In genomic region chr10:70876522-70876921, GRCm38 (mm10) we compare ENCODE assay signal across 20 mouse cellular contexts.
DNase-seq lines count a peak whose midpoint lies in the region; ATAC-seq lines count a peak whose summit lies in the region.
"Had no signal": no experiment of that assay in that cellular context is flagged by ENCODE, and none has a peak within 500 bp of the region (broad histone marks: within the 10 kb centered on the region; RNA-seq: fewer than 3 reads in every experiment).

No protein-coding gene starts in this region.

- no peaks in the 10 kb centered on the region for H3K9me3 ChIP-seq in heart, embryonic 10.5 days
- no peaks in the 10 kb centered on the region for H3K9me3 ChIP-seq in neural tube, embryonic 12.5 days
- H3K9me3 ChIP-seq in neural tube, embryonic 15.5 days (replicated peaks): no peaks in the 10 kb centered on the region
- H3K9me3 ChIP-seq in hindbrain, embryonic 15.5 days: no peaks in the 10 kb centered on the region
- H3K9me3 ChIP-seq: embryonic facial prominence, embryonic 12.5 days; forebrain, embryonic 13.5 days; kidney, embryonic 15.5 days; lung, embryonic 15.5 days had no signal

- H3K4me2 ChIP-seq in neural tube, embryonic 12.5 days (replicated peaks): no peak overlapping the region
- H3K4me2 ChIP-seq in neural tube, embryonic 15.5 days: no peak overlapping the region
- no peak overlapping the region for H3K4me2 ChIP-seq in hindbrain, embryonic 15.5 days
- H3K4me2 ChIP-seq: embryonic facial prominence, embryonic 12.5 days; forebrain, embryonic 13.5 days; heart, embryonic 12.5 days; kidney, embryonic 15.5 days; lung, embryonic 15.5 days had no signal

- ATAC-seq in neural tube, embryonic 12.5 days (ENCODE audit: low FRiP score, low read depth): peak; percentile 44; the same call in 1 of the 2 replicates
- ATAC-seq in neural tube, embryonic 15.5 days (ENCODE audit: low FRiP score): no peak
- ATAC-seq in hindbrain, embryonic 15.5 days (ENCODE audit: low FRiP score, low read depth): peak; percentile 61; the same call in 1 of the 2 replicates
- ATAC-seq in monocyte, adult 5-6 weeks (replicated peaks; ENCODE audit: insufficient number of reproducible peaks, low FRiP score, low TSS enrichment, poor library complexity, severe bottlenecking): 0 out of 2 replicates have a peak, but pooled peaks have one; percentile 22
- ATAC-seq: CD4-positive, CD25-positive, alpha-beta regulatory T cell, adult 4 months; forebrain, embryonic 13.5 days; intestine, postnatal 0 days had no signal

- peak; percentile 61 for DNase-seq in heart, adult 11 months
- no peak for DNase-seq in heart, embryonic 10.5 days (ENCODE audit: low spot score)
- no peak for DNase-seq in lung, adult 18-20 months
- no peak for DNase-seq in lung, postnatal 36 days
- DNase-seq: cerebellum, adult 11 months; heart, postnatal 10 days; lung, postnatal 4 days; thymus, adult 2 months had no signal

- no peak overlapping the region for H3K27ac ChIP-seq in heart, embryonic 10.5 days
- H3K27ac ChIP-seq in neural tube, embryonic 12.5 days: no peak overlapping the region
- H3K27ac ChIP-seq in neural tube, embryonic 15.5 days (replicated peaks): no peak overlapping the region
- H3K27ac ChIP-seq in hindbrain, embryonic 15.5 days (replicated peaks): no peak overlapping the region
- H3K27ac ChIP-seq: embryonic facial prominence, embryonic 12.5 days; forebrain, embryonic 13.5 days; kidney, embryonic 15.5 days; liver, embryonic 14.5 days; lung, embryonic 15.5 days had no signal

- no peaks in the 10 kb centered on the region for H3K4me1 ChIP-seq in heart, embryonic 10.5 days
- H3K4me1 ChIP-seq in neural tube, embryonic 12.5 days: no peaks in the 10 kb centered on the region
- H3K4me1 ChIP-seq in neural tube, embryonic 15.5 days: 0 out of 2 replicates have a peak, but pooled peaks cover 5% of the 10 kb centered on the region
- peaks cover 3% of the 10 kb centered on the region; the same call in 1 of the 2 replicates for H3K4me1 ChIP-seq in hindbrain, embryonic 15.5 days (replicated peaks)
- H3K4me1 ChIP-seq: heart, embryonic 12.5 days; lung, embryonic 15.5 days had no signal

- H3K36me3 ChIP-seq in heart, embryonic 10.5 days: no peaks in the 10 kb centered on the region
- no peaks in the 10 kb centered on the region for H3K36me3 ChIP-seq in neural tube, embryonic 12.5 days
- H3K36me3 ChIP-seq in neural tube, embryonic 15.5 days: no peaks in the 10 kb centered on the region
- no peaks in the 10 kb centered on the region for H3K36me3 ChIP-seq in hindbrain, embryonic 15.5 days
- H3K36me3 ChIP-seq: embryonic facial prominence, embryonic 12.5 days; heart, embryonic 12.5 days; kidney, embryonic 15.5 days; lung, embryonic 15.5 days had no signal

- no peak overlapping the region for H3K9ac ChIP-seq in neural tube, embryonic 12.5 days
- no peak overlapping the region for H3K9ac ChIP-seq in neural tube, embryonic 15.5 days (replicated peaks)
- no peak overlapping the region for H3K9ac ChIP-seq in hindbrain, embryonic 15.5 days
- H3K9ac ChIP-seq: embryonic facial prominence, embryonic 12.5 days; forebrain, embryonic 13.5 days; heart, embryonic 12.5 days; kidney, embryonic 15.5 days; liver, embryonic 14.5 days; lung, embryonic 15.5 days had no signal

- no peaks in the 10 kb centered on the region for H3K27me3 ChIP-seq in heart, embryonic 10.5 days (ENCODE audit: insufficient read depth, poor library complexity, severe bottlenecking)
- H3K27me3 ChIP-seq in neural tube, embryonic 12.5 days (replicated peaks): no peaks in the 10 kb centered on the region
- no peaks in the 10 kb centered on the region for H3K27me3 ChIP-seq in neural tube, embryonic 15.5 days (replicated peaks)
- no peaks in the 10 kb centered on the region for H3K27me3 ChIP-seq in hindbrain, embryonic 15.5 days
- H3K27me3 ChIP-seq: embryonic facial prominence, embryonic 12.5 days; forebrain, embryonic 13.5 days; heart, embryonic 12.5 days; kidney, embryonic 15.5 days; lung, embryonic 15.5 days had no signal

- no peak overlapping the region for H3K4me3 ChIP-seq in heart, embryonic 10.5 days
- H3K4me3 ChIP-seq in neural tube, embryonic 12.5 days: no peak overlapping the region
- H3K4me3 ChIP-seq in neural tube, embryonic 15.5 days (replicated peaks): no peak overlapping the region
- no peak overlapping the region for H3K4me3 ChIP-seq in hindbrain, embryonic 15.5 days
- H3K4me3 ChIP-seq: embryonic facial prominence, embryonic 12.5 days; forebrain, embryonic 13.5 days; heart, embryonic 12.5 days; kidney, embryonic 15.5 days; lung, embryonic 15.5 days had no signal

- 86% methylated on average over 9 of the region's 9 CpGs for WGBS in heart, embryonic 10.5 days
- WGBS in neural tube, embryonic 12.5 days: 59% methylated on average over 9 of the region's 9 CpGs
- WGBS in neural tube, embryonic 15.5 days: 47% methylated on average over 9 of the region's 9 CpGs
- 43% methylated on average over 9 of the region's 9 CpGs for WGBS in hindbrain, embryonic 15.5 days
